Mouse (Mus musculus) cerebellum, adult 2 months (tissue): ENCODE measurements around the gene Ethe1. TPM values are rescaled to one million over a fixed set of nuclear protein-coding genes. Genes with fewer than 3 reads are reported as not detected.

ENCODE experiments used
- DNase-seq, 2 experiments: peaks; one replicate each; pipeline ENCODE4 v3.0.0; 2021
- H3K27ac ChIP-seq: fragments of 200-500 bp; 2 replicates; pipeline ENCODE4 v1.5.1; 2012; ENCODE audit warnings: low read length, control low read depth, inconsistent platforms; ENCODE audit not compliant: insufficient read depth
- H3K27me3 ChIP-seq: fragments of 200-500 bp; 2 replicates; pipeline ENCODE4 v1.6.1; 2012; ENCODE audit warnings: inconsistent platforms, mild to moderate bottlenecking, low read length, moderate library complexity; ENCODE audit not compliant: control insufficient read depth, insufficient read depth
- H3K4me1 ChIP-seq: fragments of 200-500 bp; 2 replicates; pipeline ENCODE4 v1.6.1; 2011; ENCODE audit warnings: low read length; ENCODE audit not compliant: control insufficient read depth, insufficient read depth
- H3K4me3 ChIP-seq: fragments of 200-500 bp; replicated peaks from 2 replicates; pipeline ENCODE3; 2011; ENCODE audit warnings: mild to moderate bottlenecking, low read depth, low read length, control low read depth; ENCODE audit not compliant: insufficient read depth
- CTCF ChIP-seq: fragments of 200-500 bp; IDR thresholded peaks from 2 replicates; pipeline ENCODE4 v1.5.1; 2011; ENCODE audit warnings: low read depth, mild to moderate bottlenecking, control low read depth, low read length, moderate library complexity, borderline replicate concordance; ENCODE audit not compliant: insufficient read depth
- POLR2A ChIP-seq: fragments of 200-500 bp; IDR thresholded peaks from 2 replicates; pipeline ENCODE4 v1.6.1; 2011; ENCODE audit warnings: low read length, control low read depth, borderline replicate concordance; ENCODE audit not compliant: insufficient read depth
- WGBS: fragments of 180-500 bp; shearing (Covaris S2); methylation state at CpG from one replicate; pipeline ENCODE4 v1.1.7; 2018; 5-methylcytosine and 5-hydroxymethylcytosine counted together
- polyA plus RNA-seq: library from polyadenylated mRNA; depleted of rRNA; stranded (reverse); fragments of >200 nt; gene quantifications from 2 replicates; pipeline ENCODE4 v1.2.3, GENCODE M21; 2012

Gene Ethe1
- polyA plus RNA-seq, 1 experiment: 28.0 TPM

- H3K4me1 ChIP-seq: peaks cover 5% of the 10 kb centered on the region
- WGBS: 64% methylated on average over 4 of the region's 4 CpGs
- TF ChIP-seq POLR2A (no peak), CTCF (no peak)
- no peak overlapping the region for H3K4me3 ChIP-seq
- no peaks in the 10 kb centered on the region for H3K27me3 ChIP-seq
- no peak for DNase-seq
- H3K27ac ChIP-seq: no peak overlapping the region
These were observed 10.8 kb downstream of the Ethe1 start for GRCm38 (mm10) chr7:24598121-24598520.

DNA sequence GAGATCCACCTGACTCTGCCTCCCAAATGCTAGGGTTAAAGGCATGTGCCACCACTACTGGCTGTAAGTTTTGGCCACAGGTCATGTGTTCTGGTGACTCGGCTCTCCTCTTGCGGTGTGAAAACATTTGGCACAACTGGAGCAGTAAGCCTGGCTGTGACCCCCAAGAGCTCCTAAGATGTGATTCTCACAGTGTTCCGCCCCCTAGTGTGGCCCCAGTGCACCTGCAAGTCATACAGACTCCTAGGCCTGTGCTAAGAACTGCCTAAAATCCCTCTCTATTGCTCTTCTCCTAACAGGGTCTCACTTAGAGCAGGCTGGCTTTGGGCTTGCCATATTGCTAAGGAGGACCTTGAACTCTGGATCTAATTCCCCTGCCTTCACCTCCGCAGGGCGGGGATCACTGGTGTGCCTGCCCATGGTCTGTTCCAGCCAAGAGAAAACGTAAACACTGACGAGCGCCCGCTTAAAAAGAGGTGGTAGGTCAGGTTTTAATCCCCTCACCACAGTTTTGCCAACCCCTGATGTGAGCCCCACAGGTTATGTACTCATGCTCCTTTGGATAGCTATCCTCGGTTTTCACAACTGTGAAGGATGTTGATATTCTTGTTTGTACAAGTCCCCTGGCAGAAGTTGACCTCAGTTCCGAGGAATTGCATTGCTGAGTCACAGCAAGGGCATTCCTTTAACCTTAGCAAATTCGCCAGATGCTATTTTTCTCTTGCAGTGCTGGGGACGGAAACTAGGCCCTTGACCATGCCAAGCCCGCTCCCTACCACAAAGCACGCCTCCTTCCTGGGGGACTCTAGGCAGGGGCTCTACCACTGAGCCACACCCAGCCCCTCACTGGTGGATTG is 12.1 kb downstream of the Ethe1 start:
- TF ChIP-seq POLR2A: no peak
- TF ChIP-seq CTCF: peak; percentile 21; the same call in 1 of the 2 replicates
- peaks cover 3% of the 10 kb centered on the region; the same call in 1 of the 2 replicates for H3K4me1 ChIP-seq
- no peak overlapping the region for H3K27ac ChIP-seq
- H3K4me3 ChIP-seq: no peak overlapping the region
- 84% methylated on average over 15 of the region's 15 CpGs for WGBS
- H3K27me3 ChIP-seq: no peaks in the 10 kb centered on the region
- no peak for DNase-seq

GRCm38 (mm10) chr7:24600941-24601597 is 13.7 kb downstream of the Ethe1 start:
- 2% methylated on average over 13 of the region's 13 CpGs for WGBS

GRCm38 (mm10) chr7:24605561-24605960 is 18.2 kb downstream of the Ethe1 start:
- H3K27me3 ChIP-seq: peaks cover 1% of the 10 kb centered on the region; the same call in 1 of the 2 replicates
- DNase-seq: no peak
- no peak overlapping the region for H3K27ac ChIP-seq
- TF ChIP-seq POLR2A (no peak), CTCF (no peak)
- H3K4me1 ChIP-seq: no peaks in the 10 kb centered on the region
- no peak overlapping the region for H3K4me3 ChIP-seq
- 29% methylated on average over 7 of the region's 7 CpGs for WGBS

More at GRCm38 (mm10) chr7:24600941-24601597, 13.7 kb downstream of the Ethe1 start:
- peak; percentile 93 to 96 for DNase-seq
- Histone ChIP-seq H3K27me3 (no peaks in the 10 kb centered on the region), H3K4me3 (peak overlapping the region; percentile 62), H3K4me1 (no peaks in the 10 kb centered on the region), H3K27ac (no peak overlapping the region)
- TF ChIP-seq POLR2A: no peak
- peak; percentile 100 for TF ChIP-seq CTCF

GRCm38 (mm10) chr7:24606046-24606445 is 18.7 kb downstream of the Ethe1 start:
- Histone ChIP-seq H3K27me3 (peaks cover 5% of the 10 kb centered on the region; the same call in 1 of the 2 replicates), H3K4me3 (no peak overlapping the region), H3K4me1 (peaks cover 2% of the 10 kb centered on the region; the same call in 1 of the 2 replicates), H3K27ac (no peak overlapping the region)
- no peak for TF ChIP-seq CTCF
- no peak for TF ChIP-seq POLR2A
- no peak for DNase-seq
- WGBS: 52% methylated on average over 7 of the region's 7 CpGs

- Histone ChIP-seq H3K4me3 (no peak overlapping the region), H3K27ac (no peak overlapping the region), H3K27me3 (peaks cover 9% of the 10 kb centered on the region; the same call in 1 of the 2 replicates), H3K4me1 (peaks cover 4% of the 10 kb centered on the region; the same call in 1 of the 2 replicates)
- TF ChIP-seq CTCF: no peak
- TF ChIP-seq POLR2A: no peak
- peak; percentile 25 to 46 for DNase-seq
- WGBS: 71% methylated on average over 6 of the region's 6 CpGs
These were observed 20.7 kb downstream of the Ethe1 start for GRCm38 (mm10) chr7:24608017-24608416.

- DNase-seq: no peak
- peaks cover 4% of the 10 kb centered on the region; the same call in 1 of the 2 replicates for H3K4me1 ChIP-seq
- H3K27ac ChIP-seq: no peak overlapping the region
- H3K27me3 ChIP-seq: peaks cover 9% of the 10 kb centered on the region; the same call in 1 of the 2 replicates
- H3K4me3 ChIP-seq: no peak overlapping the region
- 84% methylated on average over 8 of the region's 8 CpGs for whole genome bisulfite sequencing
- TF ChIP-seq POLR2A (no peak), CTCF (no peak)
These were observed 21.2 kb downstream of the Ethe1 start for GRCm38 (mm10) chr7:24608561-24608960.

GRCm38 (mm10) chr7:24610144-24610878 is 23.0 kb downstream of the Ethe1 start, which contains the start of gene Phldb3:
Gene Phldb3 (plus strand): TSS chr7:24610763.
- Histone ChIP-seq H3K27ac (no peak within 1 kb of the TSS), H3K4me3 (no peak within 1 kb of the TSS), H3K4me1 (peaks cover 4% of the 10 kb centered on the region; the same call in 1 of the 2 replicates), H3K27me3 (peaks cover 9% of the 10 kb centered on the region; the same call in 1 of the 2 replicates)
- TF ChIP-seq CTCF (no peak), POLR2A (no peak)
- WGBS: 12% methylated on average over 27 of the region's 27 CpGs
- DNase-seq: no peak
